Mouse (Mus musculus) thymus, adult 2 months (tissue): ENCODE results near the gene Chil3. TPM values are rescaled to one million over a fixed set of nuclear protein-coding genes. Genes with fewer than 3 reads are reported as not detected.

Source experiments
- DNase-seq: peaks from one replicate; pipeline ENCODE4 v3.0.0; 2021
- H3K27ac ChIP-seq: fragments of 200-500 bp; 2 replicates; pipeline ENCODE4 v1.5.1; 2012; ENCODE audit warnings: low read length, control low read depth; ENCODE audit not compliant: control insufficient read depth, insufficient read depth
- H3K27me3 ChIP-seq: fragments of 200-500 bp; 2 replicates; pipeline ENCODE4 v1.6.1; 2012; ENCODE audit warnings: mild to moderate bottlenecking, low read length, moderate library complexity, mixed read lengths; ENCODE audit not compliant: control insufficient read depth, insufficient read depth
- H3K36me3 ChIP-seq: fragments of 200-500 bp; 2 replicates; pipeline ENCODE4 v1.6.1; 2012; ENCODE audit warnings: mild to moderate bottlenecking, low read length, moderate library complexity; ENCODE audit not compliant: control insufficient read depth, insufficient read depth
- H3K4me1 ChIP-seq: fragments of 200-500 bp; replicated peaks from 2 replicates; pipeline ENCODE4 v1.6.1; 2012; ENCODE audit warnings: low read length; ENCODE audit not compliant: control insufficient read depth, insufficient read depth
- H3K4me3 ChIP-seq: fragments of 200-500 bp; 2 replicates; pipeline ENCODE4 v1.5.1; 2012; ENCODE audit warnings: mild to moderate bottlenecking, low read length, control low read depth, moderate library complexity; ENCODE audit not compliant: control insufficient read depth, insufficient read depth
- CTCF ChIP-seq: fragments of 200-500 bp; IDR thresholded peaks from 2 replicates; pipeline ENCODE4 v1.5.1; 2012; ENCODE audit warnings: mild to moderate bottlenecking, control low read depth, low read length, moderate library complexity, borderline replicate concordance; ENCODE audit not compliant: control insufficient read depth, poor library complexity, insufficient read depth; ENCODE audit errors: extremely low read depth
- POLR2A ChIP-seq: fragments of 200-500 bp; IDR thresholded peaks from 2 replicates; pipeline ENCODE4 v1.6.1; 2012; ENCODE audit warnings: mild to moderate bottlenecking, low read length, control low read depth, moderate library complexity; ENCODE audit not compliant: control insufficient read depth, poor library complexity, insufficient read depth; ENCODE audit errors: extremely low read depth
- WGBS: fragments of 180-500 bp; shearing (Covaris S2); methylation state at CpG from one replicate; pipeline ENCODE4 v1.1.7; 2018; 5-methylcytosine and 5-hydroxymethylcytosine counted together
- polyA plus RNA-seq: library from polyadenylated mRNA; depleted of rRNA; stranded (reverse); fragments of >200 nt; gene quantifications from 2 replicates; pipeline ENCODE4 v1.2.3, GENCODE M21; 2012

Gene Chil3
- polyA plus RNA-seq, 1 experiment, result 2.2 TPM

GRCm38 (mm10) chr3:106171135-106171731 lies 3.9 kb upstream of the Chil3 start:
- 89% methylated on average over 1 of the region's 1 CpGs for WGBS
- TF ChIP-seq POLR2A (no peak), CTCF (no peak)
- DNase-seq, result no peak
- no peak overlapping the region for H3K27ac ChIP-seq
- H3K4me1 ChIP-seq, result no peaks in the 10 kb centered on the region
- H3K27me3 ChIP-seq, result no peaks in the 10 kb centered on the region
- H3K4me3 ChIP-seq, result no peak overlapping the region
- no peaks in the 10 kb centered on the region for H3K36me3 ChIP-seq

- Histone ChIP-seq H3K4me3 (no peak overlapping the region), H3K27me3 (no peaks in the 10 kb centered on the region), H3K4me1 (no peaks in the 10 kb centered on the region), H3K36me3 (no peaks in the 10 kb centered on the region), H3K27ac (no peak overlapping the region)
- TF ChIP-seq CTCF (no peak), POLR2A (no peak)
- WGBS, result 62% methylated on average over 1 of the region's 1 CpGs
- no peak for DNase-seq
Observed at GRCm38 (mm10) chr3:106170522-106171053, 3.2 kb upstream of the Chil3 start.

- no peaks in the 10 kb centered on the region for H3K4me1 ChIP-seq
- no peak for TF ChIP-seq CTCF
- no peak for TF ChIP-seq POLR2A
- H3K27ac ChIP-seq, result no peak overlapping the region
- no peaks in the 10 kb centered on the region for H3K36me3 ChIP-seq
- DNase-seq, result no peak
- H3K4me3 ChIP-seq, result no peak overlapping the region
- H3K27me3 ChIP-seq, result no peaks in the 10 kb centered on the region
- WGBS, result 89% methylated on average over 2 of the region's 2 CpGs
Observed at GRCm38 (mm10) chr3:106154413-106154812, 13.0 kb downstream of the Chil3 start.

DNA sequence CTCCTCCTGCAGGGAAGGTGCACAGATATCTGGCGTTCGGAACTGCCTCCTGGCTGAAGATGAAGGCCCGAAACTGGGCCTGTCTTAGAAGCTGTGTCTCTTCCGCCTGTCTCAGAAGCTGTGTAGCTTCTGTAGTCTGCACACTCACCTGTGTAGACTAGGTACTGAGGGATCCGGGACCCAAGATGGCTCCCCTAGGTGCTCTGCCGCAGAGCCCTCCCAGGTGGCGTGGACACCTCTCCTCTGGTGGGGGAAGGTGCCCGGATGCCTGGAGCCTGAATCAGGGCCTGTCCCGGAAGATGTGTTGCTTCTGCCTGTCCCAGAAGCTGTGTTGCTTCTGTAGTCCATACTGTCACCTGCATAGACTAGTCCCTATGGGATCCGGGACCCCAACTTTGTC lies 23.3 kb downstream of the Chil3 start:
- H3K36me3 ChIP-seq, result no peaks in the 10 kb centered on the region
- TF ChIP-seq POLR2A (no peak), CTCF (no peak)
- H3K4me1 ChIP-seq, result no peaks in the 10 kb centered on the region
- 96% methylated on average over 10 of the region's 10 CpGs for WGBS
- H3K4me3 ChIP-seq, result no peak overlapping the region
- H3K27ac ChIP-seq, result no peak overlapping the region
- DNase-seq, result no peak
- H3K27me3 ChIP-seq, result no peaks in the 10 kb centered on the region

DNA sequence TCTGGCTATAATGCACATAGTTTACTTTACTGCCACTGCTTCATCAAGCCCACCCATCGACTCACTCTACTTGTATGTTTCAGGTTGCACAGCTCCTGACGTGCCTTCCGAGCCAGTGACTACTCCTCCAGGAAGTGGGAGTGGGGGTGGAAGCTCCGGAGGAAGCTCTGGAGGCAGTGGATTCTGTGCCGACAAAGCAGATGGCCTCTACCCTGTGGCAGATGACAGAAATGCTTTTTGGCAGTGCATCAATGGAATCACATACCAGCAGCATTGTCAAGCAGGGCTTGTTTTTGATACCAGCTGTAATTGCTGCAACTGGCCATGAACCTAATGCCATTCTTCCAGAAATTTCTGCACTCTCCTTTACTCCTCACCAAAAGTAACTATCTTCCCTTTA lies 35.7 kb downstream of the Chil3 start:
- no peak overlapping the region for H3K27ac ChIP-seq
- 85% methylated on average over 5 of the region's 5 CpGs for WGBS
- H3K4me3 ChIP-seq, result no peak overlapping the region
- no peak for DNase-seq
- H3K36me3 ChIP-seq, result no peaks in the 10 kb centered on the region
- TF ChIP-seq POLR2A (no peak), CTCF (no peak)
- no peaks in the 10 kb centered on the region for H3K4me1 ChIP-seq
- H3K27me3 ChIP-seq, result no peaks in the 10 kb centered on the region

DNA sequence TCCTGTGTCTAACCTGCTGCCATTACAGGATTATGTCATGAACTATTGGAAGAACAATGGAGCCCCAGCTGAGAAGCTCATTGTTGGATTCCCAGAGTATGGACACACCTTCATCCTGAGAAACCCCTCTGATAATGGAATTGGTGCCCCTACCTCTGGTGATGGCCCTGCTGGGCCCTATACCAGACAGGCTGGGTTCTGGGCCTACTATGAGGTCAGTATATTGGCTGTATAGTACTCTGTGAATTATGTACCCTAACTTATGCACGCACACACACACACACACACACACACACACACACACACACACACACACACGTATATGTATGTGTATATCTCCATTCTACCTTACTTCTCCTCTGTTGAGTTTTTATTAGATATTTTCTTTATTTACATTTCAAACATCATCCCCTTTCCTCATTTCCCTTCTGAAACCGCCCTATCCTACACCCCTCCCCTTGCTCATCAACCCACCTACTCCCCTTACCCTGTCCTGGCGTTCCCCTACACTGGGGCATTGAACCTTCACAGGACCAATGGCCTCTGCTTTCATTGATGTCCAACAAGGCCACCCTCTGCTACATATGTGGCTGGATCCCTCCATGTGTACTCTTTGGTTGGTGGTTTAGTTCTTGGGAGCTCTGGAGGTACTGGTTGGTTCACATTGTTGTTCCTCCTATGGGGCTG lies 38.4 kb downstream of the Chil3 start:
- DNase-seq, result no peak
- Histone ChIP-seq H3K36me3 (no peaks in the 10 kb centered on the region), H3K27ac (no peak overlapping the region), H3K27me3 (no peaks in the 10 kb centered on the region), H3K4me3 (no peak overlapping the region), H3K4me1 (no peaks in the 10 kb centered on the region)
- TF ChIP-seq CTCF (no peak), POLR2A (no peak)
- WGBS, result 81% methylated on average over 4 of the region's 4 CpGs

GRCm38 (mm10) chr3:106126999-106127398 lies 40.4 kb downstream of the Chil3 start:
- TF ChIP-seq POLR2A, result no peak
- no peak for TF ChIP-seq CTCF
- H3K4me3 ChIP-seq, result no peak overlapping the region
- no peak overlapping the region for H3K27ac ChIP-seq
- DNase-seq, result no peak
- no peaks in the 10 kb centered on the region for H3K27me3 ChIP-seq
- H3K36me3 ChIP-seq, result no peaks in the 10 kb centered on the region
- H3K4me1 ChIP-seq, result no peaks in the 10 kb centered on the region
